Mouse (Mus musculus) G1E-ER4 (cell line): Measurements from ENCODE around the gene Clstn1. TPM values are rescaled to one million over a fixed set of nuclear protein-coding genes. Genes with fewer than 3 reads are reported as not detected.

Source experiments
- GATA1 ChIP-seq: IDR thresholded peaks from one replicate; pipeline ENCODE4 v1.8.0; 2012; ENCODE audit warnings: low read length, inconsistent platforms
- polyA plus RNA-seq: library from polyadenylated mRNA; stranded (reverse); fragments of >175 nt; gene quantifications from 2 replicates; pipeline ENCODE4 v1.2.3, GENCODE M21; 2012

Clstn1 gene
- polyA plus RNA-seq, 1 experiment, result 0.89 TPM

DNA sequence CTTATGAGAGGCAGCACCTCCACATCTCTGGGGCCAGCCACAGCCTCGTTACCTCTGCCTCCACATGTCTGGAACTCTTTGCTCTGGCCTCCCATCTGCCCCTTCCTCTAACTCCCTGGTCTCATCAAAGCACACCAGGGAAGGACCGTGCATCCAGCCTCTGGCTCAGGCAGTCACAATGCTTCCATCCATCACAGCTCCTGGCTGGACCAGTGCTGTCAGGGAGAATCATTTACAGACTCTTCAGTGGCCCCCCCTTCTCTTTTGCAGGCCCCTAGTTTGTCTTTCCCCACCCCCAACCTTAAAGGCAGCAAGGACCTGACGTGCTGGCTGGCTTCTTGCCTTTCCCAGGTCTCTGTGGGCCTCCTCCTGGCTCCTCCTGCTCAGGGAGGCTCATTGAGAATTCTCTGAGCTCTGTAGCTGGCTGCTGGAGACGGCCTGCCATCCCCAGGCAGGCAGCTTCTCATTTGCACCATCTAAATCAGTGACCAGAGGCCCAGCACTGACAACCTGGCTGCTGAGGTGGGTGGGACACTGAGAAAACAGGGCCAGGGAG lies 9.2 kb upstream of the Clstn1 start:
- TF ChIP-seq GATA1, result no peak

DNA sequence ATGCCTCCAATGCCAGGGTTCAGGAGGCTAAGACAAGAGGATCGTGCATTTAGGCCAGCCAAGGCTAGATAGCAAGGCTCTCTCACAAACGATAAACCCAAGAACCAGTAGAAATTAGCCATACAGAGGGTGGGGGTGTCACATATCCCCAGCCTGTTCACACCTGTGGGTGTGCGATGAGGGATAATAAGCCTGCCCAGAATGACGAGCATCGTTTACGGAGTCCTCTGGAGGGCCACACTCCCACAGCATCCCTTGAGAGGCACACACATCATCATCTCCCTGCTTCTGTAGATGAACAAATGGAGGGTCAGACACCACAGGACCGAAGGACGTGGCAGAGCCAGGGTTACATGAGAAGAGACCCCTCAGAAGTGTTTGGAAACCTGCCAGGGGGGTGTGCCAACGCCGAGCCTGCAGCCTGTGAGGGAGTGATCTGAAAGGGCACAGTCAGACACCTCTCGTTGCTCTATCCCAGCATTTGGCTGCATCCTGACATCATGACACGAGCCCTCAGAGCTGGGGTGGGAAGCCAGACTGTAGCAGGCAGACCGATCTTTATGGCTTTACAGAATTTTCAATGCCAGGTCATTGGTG lies 8.1 kb upstream of the Clstn1 start:
- no peak for TF ChIP-seq GATA1

DNA sequence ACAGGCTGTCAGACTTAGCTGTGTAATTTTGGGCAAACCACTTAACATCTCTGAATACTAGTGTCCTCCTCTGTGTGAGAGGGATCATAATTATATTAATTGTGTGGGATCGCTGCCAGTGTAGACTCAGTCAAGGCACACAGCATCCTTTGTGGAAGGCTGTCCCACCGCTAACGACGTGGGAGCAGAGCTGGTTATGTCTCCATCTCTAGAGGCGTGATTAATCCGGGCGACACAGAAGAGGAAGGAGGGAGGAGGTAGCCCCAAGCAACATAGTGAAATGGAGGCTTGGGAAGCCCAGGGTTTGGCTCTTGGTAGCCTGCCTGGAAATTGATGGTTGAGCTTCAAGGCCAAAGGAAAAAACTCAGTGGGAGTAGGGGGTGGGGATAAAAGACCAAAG lies 7.4 kb upstream of the Clstn1 start:
- no peak for TF ChIP-seq GATA1

DNA sequence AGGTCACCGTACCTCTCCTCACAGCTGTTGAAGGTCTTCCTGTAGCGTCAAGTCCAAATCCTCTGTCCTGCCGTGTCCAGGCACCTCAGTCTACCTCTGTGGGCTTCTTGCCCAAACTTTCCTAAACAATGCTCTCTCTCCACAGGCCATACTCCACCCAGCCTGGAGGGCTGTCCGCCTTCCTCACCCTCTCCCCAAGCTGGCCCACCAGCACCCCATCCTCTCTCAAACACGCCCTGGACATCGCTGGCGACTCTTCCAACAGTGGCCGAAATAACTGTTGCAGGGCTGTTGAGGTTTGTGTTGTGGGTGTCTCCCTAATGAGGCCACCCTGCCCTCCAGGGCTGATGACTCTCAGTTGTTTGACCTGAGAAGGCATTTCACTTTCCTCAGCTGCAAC lies 1.0 kb upstream of the Clstn1 start:
- no peak for TF ChIP-seq GATA1

DNA sequence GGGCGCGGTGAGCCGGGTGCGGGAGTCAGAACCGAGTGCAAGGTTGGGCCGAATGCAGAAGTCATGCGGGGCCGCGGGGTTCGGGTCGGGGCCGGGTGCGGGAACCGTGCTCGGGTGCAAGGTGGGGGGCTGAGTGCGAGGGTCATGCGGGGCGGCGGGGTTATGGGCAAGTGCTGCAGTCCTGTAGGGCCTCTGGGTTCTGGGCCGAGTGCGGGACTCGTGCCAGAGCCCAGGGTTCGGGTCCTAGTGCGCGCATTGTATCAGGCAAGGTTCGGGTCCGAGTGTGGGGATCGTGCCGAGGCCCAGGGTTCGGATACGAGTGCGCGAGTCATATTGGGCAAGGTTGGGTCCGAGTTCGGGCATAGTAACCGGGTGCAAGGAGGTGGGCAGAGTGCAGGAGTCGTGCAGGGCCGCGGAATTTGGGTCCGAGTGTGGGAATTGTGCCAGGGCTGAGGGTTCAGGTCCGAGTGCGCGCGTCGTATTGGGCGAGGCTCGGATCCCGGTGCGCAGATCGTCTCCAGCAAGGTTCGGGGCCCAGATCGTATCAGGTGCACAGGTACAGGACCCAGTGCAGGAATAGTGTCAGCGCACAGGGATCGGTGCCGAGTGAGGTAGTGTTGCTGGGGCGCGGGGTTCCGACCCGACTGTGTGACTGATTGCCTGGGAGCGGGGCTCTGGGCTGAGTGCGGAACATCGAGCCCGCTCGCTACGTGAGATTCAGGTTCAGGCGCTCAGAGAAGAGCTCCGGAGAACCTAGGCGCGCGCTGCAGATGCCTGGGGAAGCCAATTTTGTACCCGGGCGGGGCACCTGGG lies 721 bp downstream of the Clstn1 start:
- TF ChIP-seq GATA1, result no peak

GRCm38 (mm10) chr4:149587596-149588168 lies 1.4 kb downstream of the Clstn1 start:
- TF ChIP-seq GATA1, result no peak

- TF ChIP-seq GATA1, result no peak
These were observed 3.9 kb downstream of the Clstn1 start for GRCm38 (mm10) chr4:149590200-149590599.

DNA sequence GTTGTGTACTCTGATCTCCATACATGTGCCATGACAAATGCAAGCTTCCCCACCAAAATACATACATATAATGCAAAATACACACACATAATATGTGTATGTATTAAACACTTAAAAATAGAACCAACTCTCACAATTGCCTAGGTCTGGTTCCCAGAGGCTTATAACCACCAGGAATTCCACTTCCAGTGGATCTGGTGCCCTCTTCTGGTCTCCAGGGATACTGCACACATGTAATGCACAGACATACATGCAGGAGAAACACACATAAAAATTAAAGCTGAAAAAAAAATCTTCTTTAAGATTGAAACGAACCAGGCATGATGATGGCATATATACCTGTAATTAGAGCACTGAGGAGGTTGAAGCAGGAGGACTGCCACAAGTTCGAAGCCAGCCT lies 5.2 kb downstream of the Clstn1 start:
- TF ChIP-seq GATA1, result no peak

- TF ChIP-seq GATA1, result no peak
These were observed 8.8 kb downstream of the Clstn1 start for GRCm38 (mm10) chr4:149594913-149595581.

DNA sequence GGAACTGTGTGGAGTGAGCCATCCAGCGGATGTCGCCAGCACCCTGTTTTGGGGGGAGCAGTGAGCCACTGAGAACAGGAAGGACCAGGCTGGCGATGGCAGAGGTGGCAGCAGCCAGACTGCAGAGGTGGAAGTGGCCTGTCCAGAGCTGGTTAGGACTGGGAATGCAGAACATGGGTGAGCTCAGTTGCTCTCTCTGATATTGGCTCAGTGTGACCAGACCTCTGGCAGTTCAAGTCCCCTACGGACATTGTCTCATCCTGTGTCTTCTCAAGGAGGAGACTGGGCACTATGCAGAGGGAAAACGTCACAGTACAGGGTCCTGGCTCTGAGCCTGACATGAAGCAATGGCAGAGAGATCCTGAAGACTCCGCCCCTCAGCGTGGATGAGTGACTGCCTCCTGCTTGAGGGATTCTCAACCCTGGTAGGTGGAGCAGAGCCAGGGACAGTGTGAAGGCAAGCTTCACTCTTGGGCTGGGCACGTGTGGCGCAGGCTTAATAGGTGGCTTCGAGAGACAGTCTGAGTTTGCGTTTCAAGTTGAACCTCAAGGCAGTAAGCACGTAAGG lies 11.5 kb downstream of the Clstn1 start:
- TF ChIP-seq GATA1, result no peak

DNA sequence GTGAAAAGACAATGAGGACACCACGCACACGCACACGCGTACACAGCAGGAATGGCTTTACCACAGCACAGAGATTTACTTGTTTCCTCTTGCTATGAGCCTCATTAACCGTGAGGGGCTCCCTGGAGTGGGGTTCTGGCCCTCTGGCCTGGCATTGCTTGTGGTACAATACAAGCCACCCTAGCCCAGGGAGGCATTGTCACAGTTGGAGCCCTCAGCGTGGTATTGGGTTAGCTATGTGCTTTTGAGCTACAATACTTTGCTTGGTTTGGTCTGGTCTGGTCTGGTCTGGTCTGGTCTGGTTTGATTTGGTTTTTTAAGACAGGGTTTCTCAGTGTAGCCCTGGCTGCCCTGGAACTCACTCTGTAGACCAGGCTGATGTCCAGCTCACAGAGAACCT lies 13.3 kb downstream of the Clstn1 start:
- no peak for TF ChIP-seq GATA1

- no peak for TF ChIP-seq GATA1
These were observed 13.9 kb downstream of the Clstn1 start for GRCm38 (mm10) chr4:149600130-149600529.

- TF ChIP-seq GATA1, result no peak
These were observed 15.2 kb downstream of the Clstn1 start for GRCm38 (mm10) chr4:149601484-149601883.

DNA sequence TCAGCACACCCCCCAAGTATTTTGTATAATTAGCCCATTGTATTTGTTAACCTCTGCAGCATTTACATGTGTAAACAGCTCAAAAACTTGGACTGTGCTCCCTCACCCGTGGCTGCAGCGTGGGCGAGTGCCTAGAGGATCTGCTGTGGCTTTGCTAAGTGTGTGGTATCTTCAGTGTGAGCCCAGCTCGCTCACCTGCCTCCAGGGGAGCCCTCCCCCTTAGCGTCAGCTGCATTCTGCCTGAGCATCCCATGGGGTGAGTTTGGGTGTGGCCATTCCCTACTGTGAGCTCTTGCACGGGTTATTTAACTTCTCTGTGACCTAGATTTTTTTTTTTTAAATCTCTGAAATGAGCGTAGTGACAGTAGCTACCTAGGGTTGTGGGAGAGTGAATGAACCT lies 16.0 kb downstream of the Clstn1 start:
- TF ChIP-seq GATA1, result no peak

DNA sequence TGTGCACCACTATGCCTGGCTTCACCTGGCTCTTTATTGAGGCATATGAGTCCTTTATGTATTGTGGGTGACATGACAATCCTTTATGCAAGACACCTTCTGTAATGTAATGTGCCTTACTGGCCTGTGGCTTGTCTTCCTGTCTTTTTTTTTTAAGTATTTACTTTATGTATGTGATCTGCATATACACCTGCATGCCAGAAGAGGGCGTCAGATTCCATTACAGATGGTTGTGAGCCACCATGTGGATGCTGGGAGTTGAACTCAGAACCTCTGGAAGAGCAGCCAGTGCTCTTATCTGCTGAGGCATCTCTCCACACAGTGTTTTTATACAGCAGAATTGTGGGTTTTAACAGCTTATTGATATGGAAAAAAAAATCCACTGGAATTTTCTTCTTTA lies 17.6 kb downstream of the Clstn1 start:
- TF ChIP-seq GATA1, result no peak

GRCm38 (mm10) chr4:149604518-149604917 lies 18.2 kb downstream of the Clstn1 start:
- TF ChIP-seq GATA1, result no peak
